Mouse (Mus musculus): ENCODE measurements at regions not wholly inside any gene's neighbourhood (a gene's known extent, or its start where the extent isn't known, plus 50 kb on each side); places are given as distances from the start of the nearest gene placed in this dataset.

GRCm38 (mm10) chr3:149820670-149821069 lies 830.3 kb upstream of the Adgrl2 start:
- TF ChIP-seq POLR2A (IDR thresholded peaks at IDR 0.05; ENCODE audit: extremely low read depth, insufficient read depth, low read length) (no peak), CTCF (IDR thresholded peaks at IDR 0.05; ENCODE audit: extremely low read depth, insufficient read depth, low read length) (no peak)
- H3K4me3 ChIP-seq (ENCODE audit: insufficient read depth, low read length): no peak overlapping the region
- no peaks in the 10 kb centered on the region for H3K4me1 ChIP-seq (ENCODE audit: control insufficient read depth, insufficient read depth, low read length)
- H3K27ac ChIP-seq (ENCODE audit: insufficient read depth, low read length): no peak overlapping the region

GRCm38 (mm10) chr3:149819863-149820262 lies 829.5 kb upstream of the Adgrl2 start:
- Histone ChIP-seq H3K4me3 (ENCODE audit: insufficient read depth, low read length) (no peak overlapping the region), H3K4me1 (ENCODE audit: control insufficient read depth, insufficient read depth, low read length) (no peaks in the 10 kb centered on the region), H3K27ac (ENCODE audit: insufficient read depth, low read length) (no peak overlapping the region)
- no peak for TF ChIP-seq CTCF (IDR thresholded peaks at IDR 0.05; ENCODE audit: extremely low read depth, insufficient read depth, low read length)
- TF ChIP-seq POLR2A (IDR thresholded peaks at IDR 0.05; ENCODE audit: extremely low read depth, insufficient read depth, low read length): no peak

GRCm38 (mm10) chr3:149819081-149819480 lies 828.7 kb upstream of the Adgrl2 start:
- TF ChIP-seq POLR2A (IDR thresholded peaks at IDR 0.05; ENCODE audit: extremely low read depth, insufficient read depth, low read length) (no peak), CTCF (IDR thresholded peaks at IDR 0.05; ENCODE audit: extremely low read depth, insufficient read depth, low read length) (no peak)
- H3K4me1 ChIP-seq (ENCODE audit: control insufficient read depth, insufficient read depth, low read length): no peaks in the 10 kb centered on the region
- H3K4me3 ChIP-seq (ENCODE audit: insufficient read depth, low read length): no peak overlapping the region
- no peak overlapping the region for H3K27ac ChIP-seq (ENCODE audit: insufficient read depth, low read length)

- Histone ChIP-seq H3K4me1 (ENCODE audit: control insufficient read depth, insufficient read depth, low read length) (no peaks in the 10 kb centered on the region), H3K27ac (ENCODE audit: insufficient read depth, low read length) (no peak overlapping the region), H3K4me3 (ENCODE audit: insufficient read depth, low read length) (no peak overlapping the region)
- TF ChIP-seq POLR2A (IDR thresholded peaks at IDR 0.05; ENCODE audit: extremely low read depth, insufficient read depth, low read length) (no peak), CTCF (IDR thresholded peaks at IDR 0.05; ENCODE audit: extremely low read depth, insufficient read depth, low read length) (no peak)
Observed at GRCm38 (mm10) chr3:149811036-149811435, 820.7 kb upstream of the Adgrl2 start.

- no peak overlapping the region for H3K27ac ChIP-seq (ENCODE audit: insufficient read depth, low read length)
- H3K4me3 ChIP-seq (ENCODE audit: insufficient read depth, low read length): no peak overlapping the region
- TF ChIP-seq CTCF (IDR thresholded peaks at IDR 0.05; ENCODE audit: extremely low read depth, insufficient read depth, low read length) (no peak), POLR2A (IDR thresholded peaks at IDR 0.05; ENCODE audit: extremely low read depth, insufficient read depth, low read length) (no peak)
- H3K4me1 ChIP-seq (ENCODE audit: control insufficient read depth, insufficient read depth, low read length): no peaks in the 10 kb centered on the region
Observed at GRCm38 (mm10) chr3:149805345-149805744, 815.0 kb upstream of the Adgrl2 start.

GRCm38 (mm10) chr3:149796123-149796522 lies 805.8 kb upstream of the Adgrl2 start:
- TF ChIP-seq CTCF (IDR thresholded peaks at IDR 0.05; ENCODE audit: extremely low read depth, insufficient read depth, low read length) (no peak), POLR2A (IDR thresholded peaks at IDR 0.05; ENCODE audit: extremely low read depth, insufficient read depth, low read length) (no peak)
- H3K4me3 ChIP-seq (ENCODE audit: insufficient read depth, low read length): no peak overlapping the region
- no peak overlapping the region for H3K27ac ChIP-seq (ENCODE audit: insufficient read depth, low read length)
- H3K4me1 ChIP-seq (ENCODE audit: control insufficient read depth, insufficient read depth, low read length): no peaks in the 10 kb centered on the region

- TF ChIP-seq POLR2A (IDR thresholded peaks at IDR 0.05; ENCODE audit: extremely low read depth, insufficient read depth, low read length): no peak
- Histone ChIP-seq H3K4me1 (ENCODE audit: control insufficient read depth, insufficient read depth, low read length) (no peaks in the 10 kb centered on the region), H3K27ac (ENCODE audit: insufficient read depth, low read length) (no peak overlapping the region), H3K4me3 (ENCODE audit: insufficient read depth, low read length) (no peak overlapping the region)
Observed at GRCm38 (mm10) chr3:149791593-149791992, 801.2 kb upstream of the Adgrl2 start.

- H3K4me1 ChIP-seq (ENCODE audit: control insufficient read depth, insufficient read depth, low read length): no peaks in the 10 kb centered on the region
- H3K27ac ChIP-seq (ENCODE audit: insufficient read depth, low read length): no peak overlapping the region
- TF ChIP-seq POLR2A (IDR thresholded peaks at IDR 0.05; ENCODE audit: extremely low read depth, insufficient read depth, low read length) (no peak), CTCF (IDR thresholded peaks at IDR 0.05; ENCODE audit: extremely low read depth, insufficient read depth, low read length) (no peak)
- H3K4me3 ChIP-seq (ENCODE audit: insufficient read depth, low read length): no peak overlapping the region
Observed at GRCm38 (mm10) chr3:149786096-149786495, 795.7 kb upstream of the Adgrl2 start.

GRCm38 (mm10) chr3:149783903-149784608 lies 793.7 kb upstream of the Adgrl2 start:
- Histone ChIP-seq H3K4me3 (ENCODE audit: insufficient read depth, low read length) (no peak overlapping the region), H3K27ac (ENCODE audit: insufficient read depth, low read length) (no peak overlapping the region), H3K4me1 (ENCODE audit: control insufficient read depth, insufficient read depth, low read length) (no peaks in the 10 kb centered on the region)
- no peak for TF ChIP-seq POLR2A (IDR thresholded peaks at IDR 0.05; ENCODE audit: extremely low read depth, insufficient read depth, low read length)
- TF ChIP-seq CTCF (IDR thresholded peaks at IDR 0.05; ENCODE audit: extremely low read depth, insufficient read depth, low read length): no peak

GRCm38 (mm10) chr3:149767847-149768421 lies 777.6 kb upstream of the Adgrl2 start:
- TF ChIP-seq POLR2A (IDR thresholded peaks at IDR 0.05; ENCODE audit: extremely low read depth, insufficient read depth, low read length) (no peak), CTCF (IDR thresholded peaks at IDR 0.05; ENCODE audit: extremely low read depth, insufficient read depth, low read length) (no peak)
- Histone ChIP-seq H3K4me3 (ENCODE audit: insufficient read depth, low read length) (no peak overlapping the region), H3K27ac (ENCODE audit: insufficient read depth, low read length) (no peak overlapping the region), H3K4me1 (ENCODE audit: control insufficient read depth, insufficient read depth, low read length) (no peaks in the 10 kb centered on the region)

Data from cortical plate, adult 2 months (tissue).